Mouse (Mus musculus): ENCODE results near the gene Plekhg2. TPM values are rescaled to one million over a fixed set of nuclear protein-coding genes. Genes with fewer than 3 reads are reported as not detected.

Plekhg2 gene
- polyA plus RNA-seq, 1 experiment from 2014 or later = 23.1 TPM

DNA sequence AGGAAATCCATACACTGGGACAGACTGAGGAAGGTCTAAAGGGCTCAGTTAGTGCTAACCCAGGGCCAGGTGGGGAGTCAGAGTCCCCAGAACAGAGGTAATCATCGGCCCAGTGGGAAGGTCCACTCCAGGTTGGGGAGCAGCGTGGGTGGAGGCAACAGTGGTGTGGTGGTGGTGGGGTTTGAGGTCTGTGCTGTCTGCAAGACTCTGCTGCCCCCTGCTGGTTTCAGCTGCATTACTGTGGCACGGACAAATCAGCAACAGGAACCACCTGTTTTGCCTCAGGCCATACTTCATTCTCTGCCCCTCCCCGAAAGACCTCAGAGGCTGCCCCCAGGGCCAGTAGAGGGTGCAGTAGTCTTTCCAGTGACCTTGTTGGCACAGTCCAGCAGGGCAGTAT lies 14.1 kb upstream of the Plekhg2 start:
- Histone ChIP-seq H3K4me2 (ENCODE audit: low read length) (no peak overlapping the region), H3K36me3 (ENCODE audit: control insufficient read depth, insufficient read depth, low read length) (peaks cover 17% of the 10 kb centered on the region), H3K27ac (ENCODE audit: low read length) (no peak overlapping the region), H3K4me3 (ENCODE audit: low read depth, low read length) (no peak overlapping the region), H3K27me3 (ENCODE audit: control insufficient read depth, insufficient read depth, low read depth, low read length) (no peaks in the 10 kb centered on the region), H3K4me1 (ENCODE audit: control insufficient read depth, insufficient read depth, low read length) (peaks cover 2% of the 10 kb centered on the region), H3K9ac (ENCODE audit: low read depth, low read length) (no peak overlapping the region), H3K9me3 (replicated peaks; ENCODE audit: control insufficient read depth, low read length, poor library complexity, severe bottlenecking) (no peaks in the 10 kb centered on the region)
- peak; percentile 54 for ATAC-seq
- WGBS = 30% methylated on average over 4 of the region's 4 CpGs

DNA sequence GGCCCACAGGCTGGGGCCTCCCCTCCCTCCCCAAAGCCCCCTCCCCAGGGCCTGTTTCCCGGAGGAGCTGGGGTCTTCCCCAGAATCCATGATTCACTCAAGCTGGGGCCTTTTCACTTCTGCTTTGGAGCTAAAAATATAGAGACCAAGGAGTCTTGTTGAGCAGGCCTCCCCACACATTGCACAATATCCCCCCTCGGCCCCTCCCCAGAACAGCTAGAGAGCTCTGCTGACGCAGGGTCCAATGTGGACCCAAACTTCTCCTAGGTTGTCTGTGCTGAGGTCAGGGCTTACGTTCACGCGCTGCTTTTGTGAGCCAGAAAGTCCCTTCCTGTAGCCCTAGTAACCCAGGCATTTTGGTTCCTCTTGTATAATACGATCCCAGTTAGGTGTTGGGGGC lies 13.6 kb upstream of the Plekhg2 start:
- Histone ChIP-seq H3K4me1 (ENCODE audit: control insufficient read depth, insufficient read depth, low read length) (peaks cover 4% of the 10 kb centered on the region; the same call in 1 of the 2 replicates), H3K4me2 (ENCODE audit: low read length) (no peak overlapping the region), H3K27me3 (ENCODE audit: control insufficient read depth, insufficient read depth, low read depth, low read length) (no peaks in the 10 kb centered on the region), H3K4me3 (ENCODE audit: low read depth, low read length) (no peak overlapping the region), H3K36me3 (ENCODE audit: control insufficient read depth, insufficient read depth, low read length) (peaks cover 17% of the 10 kb centered on the region), H3K9ac (ENCODE audit: low read depth, low read length) (no peak overlapping the region), H3K9me3 (replicated peaks; ENCODE audit: control insufficient read depth, low read length, poor library complexity, severe bottlenecking) (no peaks in the 10 kb centered on the region), H3K27ac (ENCODE audit: low read length) (no peak overlapping the region)
- no peak for ATAC-seq
- 87% methylated on average over 7 of the region's 7 CpGs for WGBS

DNA sequence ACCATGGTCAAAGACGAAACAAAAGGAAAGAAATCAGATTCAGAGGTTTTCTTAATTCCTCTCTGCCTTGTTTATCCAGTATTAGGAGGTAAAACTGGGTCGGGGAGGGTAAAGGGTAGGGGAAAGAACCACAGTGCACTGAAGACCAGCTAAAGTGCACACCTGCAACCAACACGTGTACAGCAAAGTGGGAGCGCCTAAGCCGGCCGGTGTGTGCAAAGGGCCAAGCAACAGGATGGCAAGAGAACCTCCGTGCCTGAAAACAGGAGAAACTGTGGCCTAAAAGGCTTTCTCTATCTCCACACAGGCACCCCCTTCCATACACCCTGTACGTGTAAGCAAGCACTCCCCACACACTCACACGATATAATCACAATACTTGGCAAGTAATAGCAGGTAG lies 12.8 kb upstream of the Plekhg2 start:
- no peak for ATAC-seq
- Histone ChIP-seq H3K36me3 (ENCODE audit: control insufficient read depth, insufficient read depth, low read length) (peaks cover 17% of the 10 kb centered on the region), H3K4me1 (ENCODE audit: control insufficient read depth, insufficient read depth, low read length) (peaks cover 5% of the 10 kb centered on the region; the same call in 1 of the 2 replicates), H3K4me2 (ENCODE audit: low read length) (no peak overlapping the region), H3K4me3 (ENCODE audit: low read depth, low read length) (no peak overlapping the region), H3K27ac (ENCODE audit: low read length) (no peak overlapping the region), H3K9ac (ENCODE audit: low read depth, low read length) (no peak overlapping the region), H3K27me3 (ENCODE audit: control insufficient read depth, insufficient read depth, low read depth, low read length) (no peaks in the 10 kb centered on the region), H3K9me3 (replicated peaks; ENCODE audit: control insufficient read depth, low read length, poor library complexity, severe bottlenecking) (no peaks in the 10 kb centered on the region)
- WGBS = 92% methylated on average over 9 of the region's 9 CpGs

DNA sequence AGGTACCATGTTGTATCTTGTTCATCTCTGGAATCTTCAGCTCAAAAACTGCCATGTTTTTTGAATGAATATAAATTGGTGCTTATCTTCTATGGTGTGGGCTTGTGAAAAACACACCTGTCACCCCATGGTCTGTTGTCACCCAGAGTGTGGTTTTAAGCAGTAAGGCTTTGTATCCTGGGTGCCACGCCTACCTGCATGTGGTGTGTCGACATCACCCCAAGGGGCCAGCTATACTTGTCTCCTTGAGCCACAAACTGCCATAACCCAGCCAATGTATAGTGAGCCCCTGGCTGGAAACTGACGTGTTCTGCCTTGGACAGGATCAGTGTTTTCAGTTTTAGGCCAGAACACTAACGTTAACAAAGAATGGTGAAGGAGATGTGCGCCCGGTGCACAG lies 11.8 kb upstream of the Plekhg2 start:
- no peak overlapping the region for H3K4me3 ChIP-seq (ENCODE audit: low read depth, low read length)
- ATAC-seq = no peak
- H3K36me3 ChIP-seq (ENCODE audit: control insufficient read depth, insufficient read depth, low read length) = peaks cover 12% of the 10 kb centered on the region
- WGBS = 87% methylated on average over 6 of the region's 6 CpGs
- no peak overlapping the region for H3K4me2 ChIP-seq (ENCODE audit: low read length)
- no peak overlapping the region for H3K9ac ChIP-seq (ENCODE audit: low read depth, low read length)
- peaks cover 7% of the 10 kb centered on the region; the same call in 1 of the 2 replicates for H3K4me1 ChIP-seq (ENCODE audit: control insufficient read depth, insufficient read depth, low read length)
- H3K27me3 ChIP-seq (ENCODE audit: control insufficient read depth, insufficient read depth, low read depth, low read length) = no peaks in the 10 kb centered on the region
- H3K27ac ChIP-seq (ENCODE audit: low read length) = no peak overlapping the region
- no peaks in the 10 kb centered on the region for H3K9me3 ChIP-seq (replicated peaks; ENCODE audit: control insufficient read depth, low read length, poor library complexity, severe bottlenecking)

- H3K4me3 ChIP-seq (ENCODE audit: low read depth, low read length) = no peak overlapping the region
- ATAC-seq = no peak
- no peak overlapping the region for H3K9ac ChIP-seq (ENCODE audit: low read depth, low read length)
- H3K36me3 ChIP-seq (ENCODE audit: control insufficient read depth, insufficient read depth, low read length) = peaks cover 12% of the 10 kb centered on the region
- peaks cover 7% of the 10 kb centered on the region; the same call in 1 of the 2 replicates for H3K4me1 ChIP-seq (ENCODE audit: control insufficient read depth, insufficient read depth, low read length)
- no peak overlapping the region for H3K4me2 ChIP-seq (ENCODE audit: low read length)
- no peaks in the 10 kb centered on the region for H3K9me3 ChIP-seq (replicated peaks; ENCODE audit: control insufficient read depth, low read length, poor library complexity, severe bottlenecking)
- H3K27ac ChIP-seq (ENCODE audit: low read length) = no peak overlapping the region
- 84% methylated on average over 4 of the region's 4 CpGs for WGBS
- no peaks in the 10 kb centered on the region for H3K27me3 ChIP-seq (ENCODE audit: control insufficient read depth, insufficient read depth, low read depth, low read length)
These were observed 11.2 kb upstream of the Plekhg2 start for GRCm38 (mm10) chr7:28383606-28384005.

- H3K4me1 ChIP-seq (ENCODE audit: control insufficient read depth, insufficient read depth, low read length) = peaks cover 10% of the 10 kb centered on the region; the same call in 1 of the 2 replicates
- H3K36me3 ChIP-seq (ENCODE audit: control insufficient read depth, insufficient read depth, low read length) = peaks cover 9% of the 10 kb centered on the region; the same call in 1 of the 2 replicates
- no peaks in the 10 kb centered on the region for H3K27me3 ChIP-seq (ENCODE audit: control insufficient read depth, insufficient read depth, low read depth, low read length)
- no peak overlapping the region for H3K4me3 ChIP-seq (ENCODE audit: low read depth, low read length)
- no peak overlapping the region for H3K4me2 ChIP-seq (ENCODE audit: low read length)
- no peaks in the 10 kb centered on the region for H3K9me3 ChIP-seq (replicated peaks; ENCODE audit: control insufficient read depth, low read length, poor library complexity, severe bottlenecking)
- H3K9ac ChIP-seq (ENCODE audit: low read depth, low read length) = no peak overlapping the region
- H3K27ac ChIP-seq (ENCODE audit: low read length) = no peak overlapping the region
- no peak for ATAC-seq
- WGBS = 71% methylated on average over 11 of the region's 11 CpGs
These were observed 10.6 kb upstream of the Plekhg2 start for GRCm38 (mm10) chr7:28382981-28383396.

GRCm38 (mm10) chr7:28382347-28382951 lies 10.1 kb upstream of the Plekhg2 start:
- Histone ChIP-seq H3K4me2 (ENCODE audit: low read length) (peak overlapping the region; percentile 40; the same call in 1 of the 2 replicates), H3K36me3 (ENCODE audit: control insufficient read depth, insufficient read depth, low read length) (peaks cover 6% of the 10 kb centered on the region; the same call in 1 of the 2 replicates), H3K9ac (ENCODE audit: low read depth, low read length) (no peak overlapping the region), H3K9me3 (replicated peaks; ENCODE audit: control insufficient read depth, low read length, poor library complexity, severe bottlenecking) (no peaks in the 10 kb centered on the region), H3K27ac (ENCODE audit: low read length) (no peak overlapping the region), H3K4me1 (ENCODE audit: control insufficient read depth, insufficient read depth, low read length) (peaks cover 12% of the 10 kb centered on the region; the same call in 1 of the 2 replicates), H3K4me3 (ENCODE audit: low read depth, low read length) (no peak overlapping the region), H3K27me3 (ENCODE audit: control insufficient read depth, insufficient read depth, low read depth, low read length) (peaks cover 4% of the 10 kb centered on the region; the same call in 1 of the 2 replicates)
- no peak for ATAC-seq
- WGBS = 65% methylated on average over 10 of the region's 12 CpGs

GRCm38 (mm10) chr7:28381938-28382337 lies 9.5 kb upstream of the Plekhg2 start:
- H3K9ac ChIP-seq (ENCODE audit: low read depth, low read length) = peak overlapping the region; percentile 52
- ATAC-seq = 0 out of 2 replicates have a peak, but pooled peaks have one; percentile 29
- WGBS = 7% methylated on average over 20 of the region's 20 CpGs
- peak overlapping the region; percentile 40 for H3K4me2 ChIP-seq (ENCODE audit: low read length)
- peak overlapping the region; percentile 9 for H3K4me3 ChIP-seq (ENCODE audit: low read depth, low read length)
- H3K27me3 ChIP-seq (ENCODE audit: control insufficient read depth, insufficient read depth, low read depth, low read length) = peaks cover 4% of the 10 kb centered on the region; the same call in 1 of the 2 replicates
- H3K4me1 ChIP-seq (ENCODE audit: control insufficient read depth, insufficient read depth, low read length) = peaks cover 12% of the 10 kb centered on the region; the same call in 1 of the 2 replicates
- 0 out of 2 replicates have a peak, but pooled peaks cover 3% of the 10 kb centered on the region for H3K36me3 ChIP-seq (ENCODE audit: control insufficient read depth, insufficient read depth, low read length)
- no peaks in the 10 kb centered on the region for H3K9me3 ChIP-seq (replicated peaks; ENCODE audit: control insufficient read depth, low read length, poor library complexity, severe bottlenecking)
- H3K27ac ChIP-seq (ENCODE audit: low read length) = peak overlapping the region; percentile 40; the same call in 1 of the 2 replicates

Measured in midbrain, embryonic 16.5 days (tissue).